Mouse (Mus musculus): ENCODE results near the gene Ciita.

The Ciita gene

DNA sequence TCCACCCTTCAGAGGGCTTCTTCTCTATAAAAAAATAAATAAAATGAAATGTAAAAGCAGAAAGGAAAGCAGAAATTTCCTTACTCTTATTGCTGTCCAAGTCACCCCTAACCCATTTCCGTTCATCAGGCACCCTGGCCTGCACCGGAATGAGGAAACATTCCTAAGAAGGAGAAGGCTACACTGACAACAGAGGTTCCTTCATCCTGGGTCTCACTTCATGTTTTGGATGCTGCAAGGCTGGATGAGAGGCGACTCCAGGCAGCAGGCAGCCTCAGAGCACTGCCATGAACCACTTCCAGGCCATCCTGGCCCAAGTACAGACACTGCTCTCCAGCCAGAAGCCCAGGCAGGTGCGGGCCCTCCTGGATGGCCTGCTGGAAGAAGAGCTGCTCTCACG is at the start of gene Ciita:
Ciita (plus strand) TSS at position 203 of the 400 bp plus-strand sequence.
- no peak for DNase-seq (ENCODE audit: low spot score)

DNA sequence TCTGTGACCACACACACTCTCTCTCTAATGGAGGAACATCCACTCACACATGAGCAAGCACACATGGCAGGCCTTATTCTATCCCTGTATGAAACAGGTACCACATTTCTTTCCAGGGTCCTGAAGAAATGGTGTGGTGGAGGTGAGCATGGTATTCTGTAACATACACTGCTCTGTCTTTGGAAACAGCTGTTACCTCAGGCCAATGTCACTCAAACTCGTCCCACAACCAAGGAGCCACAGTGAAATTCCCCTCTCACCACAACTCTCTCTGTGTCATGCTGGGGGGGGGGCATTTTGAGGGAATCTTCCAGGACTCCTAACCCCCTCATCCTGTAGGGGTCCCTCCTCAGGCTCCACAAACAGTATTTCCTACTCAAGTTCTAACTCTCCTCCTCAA is 47.9 kb upstream of the Ciita start:
- no peak for DNase-seq (ENCODE audit: low spot score)

DNA sequence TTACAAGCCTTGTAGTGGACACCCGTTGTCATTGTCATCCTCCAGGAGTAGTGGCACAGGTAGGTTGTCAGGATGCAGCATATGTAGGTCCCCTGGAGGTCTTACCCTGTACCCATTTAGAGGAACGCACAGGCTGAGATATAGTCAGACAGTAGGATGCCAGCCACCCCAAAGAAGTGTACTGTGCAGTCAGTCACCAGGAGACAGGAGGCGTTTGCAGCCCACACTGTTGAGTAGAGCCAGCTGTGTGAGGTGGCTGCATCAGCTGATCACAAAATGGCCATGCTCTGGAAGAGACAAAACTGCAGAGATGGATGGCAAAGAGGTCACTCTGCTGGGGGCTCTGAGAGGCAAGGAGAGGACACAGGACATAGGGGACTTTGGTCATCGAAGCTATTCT is 47.5 kb upstream of the Ciita start:
- no peak for DNase-seq (ENCODE audit: low spot score)

DNA sequence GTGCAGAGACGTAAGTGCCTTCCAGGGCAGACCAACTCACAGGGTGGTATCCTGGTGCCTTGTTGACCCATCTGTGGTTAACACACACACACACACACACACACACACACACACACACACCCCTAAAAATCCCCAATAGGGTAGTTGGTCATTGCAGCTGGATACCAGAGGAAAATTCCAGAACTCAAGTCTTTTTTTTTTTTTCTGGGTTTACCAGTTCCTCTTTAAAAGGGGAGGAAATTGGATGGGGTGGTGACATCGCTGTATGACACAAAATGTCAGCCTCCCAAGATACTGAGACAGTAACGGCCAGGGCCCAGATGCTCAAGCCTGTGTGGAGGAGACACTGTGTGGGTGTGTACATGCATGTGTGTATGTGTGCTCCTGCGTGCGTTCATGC is 46.5 kb upstream of the Ciita start:
- no peak for DNase-seq (ENCODE audit: low spot score)

DNA sequence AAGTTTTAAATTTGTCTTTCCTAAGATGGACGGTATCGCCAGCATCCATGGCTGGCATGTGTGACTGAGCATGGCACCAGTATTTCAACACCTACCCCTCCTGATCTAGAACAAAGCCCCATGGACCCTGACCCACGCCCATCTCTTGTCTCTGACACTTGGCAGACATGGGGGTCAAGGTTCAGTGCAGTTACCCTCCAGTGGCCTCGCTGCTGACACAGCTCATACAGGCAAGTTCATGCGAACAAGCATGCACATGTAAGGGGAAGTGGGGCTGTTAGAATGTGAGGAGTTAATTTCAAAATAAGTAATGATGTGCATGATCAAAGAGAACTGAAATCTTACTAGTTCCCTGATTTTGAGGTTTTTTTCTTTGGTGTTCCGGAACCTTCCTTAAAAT is 43.7 kb upstream of the Ciita start:
- DNase-seq (ENCODE audit: low spot score), result no peak

DNA sequence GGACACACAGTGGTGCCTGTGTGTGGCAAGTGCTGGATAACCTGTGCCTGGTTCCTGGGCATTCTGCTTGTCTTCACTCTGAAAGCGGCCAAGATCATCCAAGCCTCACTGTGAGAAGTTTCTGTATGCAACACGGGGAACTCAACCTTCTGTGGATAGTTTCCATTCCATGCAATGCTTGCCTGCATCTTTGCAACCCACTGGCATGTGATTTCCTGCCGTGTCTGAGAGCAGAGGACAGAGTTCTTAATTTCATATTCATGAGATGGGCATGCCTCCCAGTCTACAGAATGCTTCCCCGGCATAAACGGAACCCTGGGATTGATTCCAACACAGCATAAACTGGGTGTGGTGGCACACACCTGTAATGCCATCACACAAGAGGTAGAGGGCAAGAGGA is 41.8 kb upstream of the Ciita start:
- no peak for DNase-seq (ENCODE audit: low spot score)

DNA sequence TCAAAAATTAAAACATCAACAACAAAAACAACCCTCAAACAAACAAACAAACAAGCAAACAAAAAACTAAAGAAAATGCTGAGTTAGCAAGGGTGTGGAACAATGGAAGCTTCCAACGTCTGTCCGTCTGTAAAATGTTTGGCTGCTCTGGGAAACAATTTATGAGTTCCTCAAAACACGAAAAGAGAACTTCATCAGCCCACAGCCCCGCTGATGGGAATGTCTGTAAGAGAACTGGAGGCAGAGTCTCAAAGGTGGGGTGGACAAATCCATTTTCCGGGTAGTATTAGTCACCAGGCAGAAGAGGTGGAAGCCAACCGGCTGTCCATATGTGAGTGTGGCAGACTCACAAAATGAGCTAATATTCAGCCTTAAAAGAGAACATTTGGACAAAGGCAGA is 38.5 kb upstream of the Ciita start:
- no peak for DNase-seq (ENCODE audit: low spot score)

DNA sequence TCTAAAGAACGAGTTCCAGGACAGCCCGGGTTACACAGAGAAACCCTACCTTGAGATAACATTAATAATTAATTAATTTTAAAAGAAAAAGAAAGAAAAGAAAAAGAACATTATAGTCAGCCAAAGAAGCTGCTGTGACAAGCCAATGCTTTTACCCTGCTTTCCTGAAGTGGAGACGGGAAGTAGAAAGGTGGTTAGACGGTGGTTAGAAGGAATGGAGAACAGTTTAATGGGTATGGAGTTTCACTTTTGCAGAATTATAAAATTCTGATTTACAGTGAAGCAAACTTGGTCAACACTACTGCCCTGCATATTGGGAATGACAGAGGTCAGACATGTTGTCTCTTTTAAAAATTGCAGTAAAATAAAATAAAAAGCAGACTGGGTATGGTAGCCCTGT is 38.1 kb upstream of the Ciita start:
- no peak for DNase-seq (ENCODE audit: low spot score)

DNA sequence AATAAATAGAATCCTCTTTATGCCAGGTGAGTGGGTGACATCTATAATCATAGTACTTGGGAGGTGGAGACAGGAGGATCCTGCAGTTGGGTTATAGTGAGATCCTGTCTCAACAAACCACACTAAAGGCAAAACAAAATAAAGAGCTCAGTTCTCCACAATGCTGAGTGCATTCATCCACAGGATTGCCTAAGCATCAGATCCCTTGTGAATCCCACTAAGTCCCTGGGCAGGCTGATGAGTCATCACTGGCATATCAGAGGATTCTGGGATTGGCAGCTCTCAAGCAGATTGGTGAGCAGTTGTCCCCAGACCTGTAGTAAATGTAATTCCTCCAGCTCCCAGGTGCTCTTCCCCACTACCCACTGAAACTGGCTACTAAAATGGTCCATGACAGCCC is 36.1 kb upstream of the Ciita start:
- no peak for DNase-seq (ENCODE audit: low spot score)

DNA sequence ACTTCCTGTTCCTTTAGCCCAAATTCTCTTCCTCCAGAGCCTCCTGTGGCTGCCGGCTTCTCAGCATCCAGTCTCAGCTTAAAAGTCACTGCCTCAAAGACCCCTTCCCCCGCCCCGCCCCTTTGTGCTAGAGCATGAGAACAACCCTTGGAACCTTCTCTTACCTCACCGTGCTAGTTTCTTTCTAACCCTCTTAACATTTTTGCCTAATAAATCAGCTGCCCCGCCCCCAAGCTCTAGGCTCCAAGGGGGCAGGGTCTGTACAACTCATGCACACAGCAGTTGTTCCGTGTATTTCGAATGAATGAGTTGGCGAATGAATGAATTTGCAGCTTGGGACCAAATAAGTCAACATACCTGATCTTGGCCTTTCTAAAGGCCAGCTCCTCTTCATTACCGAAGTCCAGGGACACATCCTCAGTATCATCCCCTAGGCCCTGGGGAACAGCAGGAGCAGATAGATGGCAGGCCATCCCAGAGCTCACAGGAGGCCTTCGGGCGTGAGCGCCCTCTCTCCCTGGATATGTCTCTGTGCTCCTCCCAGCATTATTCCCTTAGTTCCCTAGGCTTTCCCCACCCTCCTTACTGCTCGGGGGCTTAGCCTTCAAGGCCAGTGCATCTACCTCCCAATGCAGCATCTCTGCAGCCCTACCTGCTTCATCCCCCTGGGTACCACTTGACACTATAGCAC is 33.1 kb upstream of the Ciita start:
- DNase-seq (ENCODE audit: low spot score), result peak; percentile 53

DNA sequence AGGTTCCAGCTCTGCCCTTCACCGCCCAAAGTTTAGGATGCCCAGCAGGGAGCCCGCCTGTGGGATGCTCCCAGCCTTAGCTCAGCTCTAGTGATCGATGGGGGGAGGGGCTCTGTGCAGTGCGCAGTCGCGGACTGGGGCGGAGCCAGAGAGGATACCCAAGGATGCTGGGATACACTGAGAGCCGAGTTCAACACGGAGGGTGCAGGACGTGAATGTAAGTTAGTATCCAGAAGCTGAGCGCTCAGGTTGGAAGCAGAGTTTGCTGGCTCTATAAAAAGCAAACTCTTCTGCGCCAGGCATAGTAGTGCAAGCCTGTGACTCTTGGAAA is 32.6 kb upstream of the Ciita start, which contains the start of gene Tvp23a:
Tvp23a (minus strand) TSS at position 99 of the 331 bp plus-strand sequence.
- peak; percentile 94 for DNase-seq (ENCODE audit: low spot score)

DNA sequence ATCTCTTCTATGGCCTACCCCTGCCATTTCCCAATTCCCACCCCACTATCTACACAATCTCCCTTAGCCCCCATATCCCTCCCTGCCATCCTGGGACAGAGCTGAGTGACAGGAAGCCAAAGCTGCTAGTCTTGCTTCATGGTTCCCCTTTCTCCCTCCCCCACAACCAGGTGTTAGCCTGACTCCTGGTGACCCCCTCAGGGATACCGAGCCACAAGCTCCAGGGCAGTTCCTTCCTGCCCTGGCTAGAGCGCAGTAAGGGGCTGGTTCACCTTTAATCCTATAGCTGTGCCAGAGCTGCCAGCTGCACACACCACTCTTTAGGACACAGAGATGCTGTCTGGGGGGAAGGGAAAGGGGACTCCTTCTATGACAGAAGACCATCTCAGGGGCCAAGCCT is 32.1 kb upstream of the Ciita start:
- DNase-seq (ENCODE audit: low spot score), result no peak

DNA sequence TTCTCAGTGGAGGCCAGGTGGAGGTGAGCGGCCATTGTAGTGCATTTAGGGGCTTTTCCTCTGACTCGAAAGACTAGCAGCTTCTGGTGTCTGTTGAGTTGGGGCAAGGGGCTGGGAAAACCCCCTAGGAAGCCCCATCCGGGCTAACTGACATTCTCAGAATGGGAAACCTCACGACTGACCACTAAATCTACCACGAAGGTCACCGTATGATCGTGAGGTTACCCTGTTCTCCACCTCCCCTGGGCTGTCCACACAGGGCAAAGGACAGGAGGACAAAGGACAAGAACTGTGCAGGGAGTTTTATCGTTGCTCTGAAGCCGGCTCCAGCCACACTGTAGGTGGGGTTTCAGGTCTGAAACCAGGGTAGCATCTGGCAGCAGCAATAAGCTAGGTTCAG is 30.9 kb upstream of the Ciita start:
- DNase-seq (ENCODE audit: low spot score), result no peak

DNA sequence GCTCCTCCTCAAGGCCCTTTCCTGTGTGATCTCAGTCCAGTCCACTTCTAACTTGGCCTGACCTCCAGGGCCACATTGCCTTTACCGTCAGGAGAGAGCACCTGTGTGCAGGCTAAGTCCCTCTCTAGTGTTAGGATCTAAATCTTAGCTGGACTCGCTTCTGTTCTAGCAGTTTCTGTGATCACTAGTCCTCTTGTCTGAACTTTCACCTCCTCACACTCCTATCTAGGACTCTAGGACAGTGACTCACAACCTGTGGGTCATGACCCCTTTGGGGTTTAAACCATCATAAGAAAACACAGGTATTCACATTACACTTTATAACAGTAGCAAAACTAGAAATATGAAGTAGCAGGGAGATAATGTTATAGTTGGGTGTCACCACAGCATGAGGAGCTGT is 28.0 kb upstream of the Ciita start:
- DNase-seq (ENCODE audit: low spot score), result no peak

DNA sequence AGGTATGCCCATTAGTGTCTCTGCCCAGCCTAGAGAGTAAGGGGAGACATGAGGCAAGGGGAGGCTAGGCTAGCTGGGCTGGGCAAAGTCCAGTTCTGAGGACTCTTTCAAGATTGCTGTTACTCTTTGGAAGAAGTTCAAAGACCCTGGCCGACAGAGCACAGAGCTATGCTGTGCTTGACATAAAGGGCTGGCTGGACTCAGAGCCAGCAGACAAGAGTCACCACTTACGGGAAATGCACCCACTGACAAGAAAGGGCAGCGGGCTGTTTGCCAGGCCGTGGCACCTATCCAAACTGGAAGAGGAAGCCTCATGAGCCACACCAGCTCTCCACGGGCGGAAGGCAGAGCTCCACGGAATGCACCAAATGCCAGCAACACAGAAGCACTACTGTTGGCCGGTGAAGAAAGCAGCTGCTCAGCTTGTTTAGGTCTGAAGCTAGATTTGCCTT is 27.4 kb upstream of the Ciita start:
- DNase-seq (ENCODE audit: low spot score), result no peak

DNA sequence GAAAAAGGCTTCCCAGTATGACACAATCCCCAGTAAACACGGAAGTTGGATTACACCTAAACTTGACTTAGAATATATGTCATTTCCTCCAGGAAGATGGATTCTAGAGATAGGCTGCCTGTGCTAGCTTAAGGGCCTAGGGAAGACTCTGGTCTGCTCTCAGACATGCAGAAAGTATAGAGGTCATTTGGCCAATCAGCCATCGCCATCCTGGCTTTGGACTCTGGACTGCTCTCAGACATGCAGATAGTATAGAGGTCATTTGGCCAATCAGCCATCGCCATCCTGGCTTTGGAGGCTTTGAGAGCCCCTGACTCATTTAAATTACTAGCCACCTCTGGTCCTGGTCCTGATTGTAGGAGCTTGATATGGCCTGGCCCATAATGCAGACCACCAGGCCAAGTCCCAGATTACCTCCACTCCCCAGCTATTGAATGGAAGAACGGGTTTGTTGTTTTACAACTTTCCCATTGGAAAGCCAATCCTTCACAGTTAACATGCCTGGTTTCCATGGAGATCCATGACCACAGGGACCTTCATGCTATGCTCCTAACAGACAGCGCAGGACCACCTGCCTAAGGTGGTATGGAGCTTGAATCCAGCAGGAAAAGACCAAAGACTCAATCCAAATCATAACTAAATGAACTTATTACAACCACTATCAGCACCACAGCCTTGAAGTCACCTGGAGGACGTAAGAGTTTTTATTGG is 25.8 kb upstream of the Ciita start:
- DNase-seq (ENCODE audit: low spot score), result no peak

DNA sequence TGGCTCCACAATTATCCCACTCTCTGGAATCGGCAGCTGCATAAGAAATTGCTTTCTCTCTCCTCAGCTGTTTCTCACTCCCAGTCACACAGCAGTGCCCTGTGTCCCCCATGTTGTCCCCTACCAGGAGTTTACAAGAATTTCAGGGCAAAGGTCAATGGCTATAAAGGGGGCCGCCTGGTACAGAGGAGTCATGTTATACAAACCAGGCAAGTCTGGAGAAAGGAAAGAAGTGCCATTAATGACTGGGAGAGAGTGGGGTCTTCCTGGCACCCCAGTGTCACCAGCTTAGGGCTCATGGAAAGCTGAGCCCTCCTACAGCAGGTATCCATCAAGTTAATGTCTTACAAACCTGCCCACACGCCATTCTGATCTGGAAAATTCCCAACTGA is 25.3 kb upstream of the Ciita start:
- peak; percentile 48 for DNase-seq (ENCODE audit: low spot score)

DNA sequence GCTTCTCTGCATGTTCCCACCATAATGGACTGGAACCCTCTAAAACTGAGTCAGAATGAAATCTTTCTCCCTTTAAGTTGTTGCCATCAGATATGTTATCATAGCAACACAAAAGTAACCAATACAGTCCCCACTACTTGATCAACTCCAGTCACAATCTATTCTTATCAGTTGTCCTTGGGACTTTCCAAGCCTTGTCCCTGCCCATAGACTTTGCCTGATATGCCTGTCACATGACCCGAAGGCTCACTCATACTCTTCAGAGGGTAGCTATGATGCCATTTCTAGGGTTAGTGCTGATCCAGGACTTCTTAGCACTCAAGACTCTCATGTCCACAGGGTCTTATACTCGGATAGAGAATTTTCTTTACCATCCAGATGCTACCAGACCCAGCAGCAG is 19.7 kb upstream of the Ciita start:
- no peak for DNase-seq (ENCODE audit: low spot score)

DNA sequence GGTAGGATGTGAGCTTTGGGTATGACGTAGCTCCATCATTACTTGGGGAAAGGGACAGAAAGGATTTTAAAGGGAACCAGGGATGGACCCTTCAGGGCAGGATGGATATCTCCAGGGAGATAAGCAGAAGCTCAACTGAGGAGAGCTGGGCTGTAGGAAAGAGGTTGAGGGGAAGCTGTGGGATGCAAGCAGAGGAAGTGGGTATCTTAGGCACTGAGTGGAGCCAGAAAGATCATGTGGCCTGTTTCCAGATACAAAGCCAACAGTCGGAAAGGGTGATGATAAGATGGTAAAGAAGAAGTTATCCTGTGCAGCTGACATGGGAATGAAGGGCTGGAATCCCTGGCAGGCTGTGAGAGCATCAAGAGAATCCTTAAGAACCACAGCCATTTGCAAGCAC is 18.7 kb upstream of the Ciita start:
- no peak for DNase-seq (ENCODE audit: low spot score)

DNA sequence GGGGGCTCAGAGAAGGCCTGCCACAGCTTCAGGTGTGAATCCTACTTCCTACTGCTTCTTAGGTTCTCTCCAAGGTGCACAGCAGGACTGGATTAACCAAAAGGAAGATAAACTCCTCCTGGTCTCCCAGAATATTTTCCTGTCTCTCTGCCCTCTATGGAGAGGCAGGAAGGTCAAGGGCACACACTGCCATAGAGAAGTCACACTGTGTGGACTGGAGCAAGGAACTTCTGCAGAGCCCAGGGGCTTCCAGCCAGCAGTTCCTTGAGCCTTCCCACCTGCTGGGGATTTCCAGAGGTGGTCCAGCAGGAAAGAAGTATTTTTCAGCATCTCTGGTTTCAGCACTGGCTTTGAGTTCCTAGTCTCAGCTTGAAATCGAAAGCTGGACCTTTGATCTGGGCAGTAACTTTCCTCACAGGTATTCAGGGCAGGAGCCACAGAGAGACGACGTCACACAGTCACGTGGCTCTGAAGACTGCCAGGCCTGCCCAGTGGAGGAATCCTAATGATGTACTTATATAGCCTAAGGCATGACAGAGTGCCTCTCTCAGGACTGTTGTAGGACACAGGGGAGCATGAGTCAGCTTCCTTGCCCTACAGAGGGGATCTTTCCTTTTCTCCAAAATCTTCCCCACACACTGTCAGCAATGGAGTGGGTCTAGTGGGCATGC is 14.7 kb upstream of the Ciita start:
- DNase-seq (ENCODE audit: low spot score), result no peak

DNA sequence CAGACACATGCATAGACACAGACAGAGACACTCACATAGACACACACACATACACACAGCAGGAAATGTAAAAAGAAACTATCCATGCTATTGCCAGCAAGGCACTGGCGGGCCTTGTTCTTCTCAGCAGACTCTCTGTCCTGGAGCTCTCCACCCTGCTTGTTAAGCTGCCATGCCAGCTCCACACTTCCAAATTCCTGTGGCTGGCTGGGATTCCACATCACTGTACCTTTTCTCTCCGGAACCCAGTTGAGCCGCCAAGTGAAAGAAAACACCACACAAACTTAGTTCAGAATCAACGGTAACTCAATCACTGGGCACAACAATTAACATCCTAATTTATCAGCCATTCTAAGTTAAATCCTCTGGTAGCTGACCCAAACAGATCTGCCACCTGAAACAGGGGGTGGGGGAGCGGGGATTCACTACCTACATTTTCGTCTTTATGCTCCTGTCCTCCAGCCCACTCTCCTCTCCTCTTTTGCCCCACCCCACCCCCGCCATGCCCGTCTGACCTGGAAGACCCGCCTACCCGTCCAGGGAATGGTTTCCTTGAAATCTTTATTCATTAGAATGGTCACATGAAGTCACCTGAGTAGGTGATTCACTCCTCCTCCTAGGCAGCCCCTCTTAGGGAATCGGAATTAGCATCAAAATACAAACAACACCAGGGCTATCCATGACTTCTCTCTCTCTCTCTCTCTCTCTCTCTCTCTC is 12.3 kb upstream of the Ciita start:
- DNase-seq (ENCODE audit: low spot score), result no peak

DNA sequence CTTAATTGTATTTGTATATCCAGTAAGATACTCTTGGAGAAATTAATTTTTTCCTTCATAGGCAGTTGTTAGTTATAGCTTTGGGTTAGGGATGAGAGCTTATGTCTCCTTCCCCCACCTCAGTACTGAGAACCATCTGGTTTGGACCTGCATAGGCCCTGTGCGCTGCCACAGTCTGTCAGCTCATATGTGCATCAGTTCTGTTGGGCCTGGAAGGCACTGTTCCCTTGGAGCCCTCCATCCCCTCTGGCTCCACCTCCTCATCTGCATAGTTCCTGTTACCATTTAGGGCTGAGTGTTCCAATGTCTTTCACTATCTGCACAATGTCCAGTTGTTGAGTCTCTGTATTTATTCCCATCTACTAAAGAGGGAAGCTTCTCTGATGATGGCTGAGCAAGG is 11.7 kb upstream of the Ciita start:
- DNase-seq (ENCODE audit: low spot score), result no peak

DNA sequence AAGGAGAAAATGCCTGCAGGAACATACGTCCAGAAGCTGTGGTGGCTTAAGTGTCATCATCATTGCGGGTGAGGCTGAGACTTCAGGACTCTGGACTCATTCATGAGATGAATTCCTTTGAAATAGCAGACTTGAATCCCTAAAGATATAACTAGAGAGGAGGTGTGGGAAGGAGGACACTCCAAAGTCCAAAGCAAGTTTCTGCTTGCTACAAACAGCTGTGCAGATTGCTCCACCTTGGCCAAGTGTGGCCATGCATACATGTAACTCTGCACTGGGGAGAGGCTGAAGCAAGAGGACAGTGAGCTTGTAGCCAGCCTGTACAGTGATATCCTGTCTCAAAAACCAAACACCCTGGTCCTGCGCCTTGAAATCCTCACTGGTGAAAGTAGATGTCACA is 7.9 kb upstream of the Ciita start:
- no peak for DNase-seq (ENCODE audit: low spot score)
